Mouse (Mus musculus) retina, embryonic 14.5 days (tissue): ENCODE measurements around the gene Gm20219.
"Not testable (repeated sequence)": the region's sequence is repeated elsewhere in the genome, so short reads cannot be mapped to it uniquely, and the experiment has no call there.

Experiments used
- DNase-seq: peaks from one replicate; pipeline ENCODE4 v3.0.0-alpha.2; 2015; ENCODE audit warnings: low spot score

The Gm20219 gene

DNA sequence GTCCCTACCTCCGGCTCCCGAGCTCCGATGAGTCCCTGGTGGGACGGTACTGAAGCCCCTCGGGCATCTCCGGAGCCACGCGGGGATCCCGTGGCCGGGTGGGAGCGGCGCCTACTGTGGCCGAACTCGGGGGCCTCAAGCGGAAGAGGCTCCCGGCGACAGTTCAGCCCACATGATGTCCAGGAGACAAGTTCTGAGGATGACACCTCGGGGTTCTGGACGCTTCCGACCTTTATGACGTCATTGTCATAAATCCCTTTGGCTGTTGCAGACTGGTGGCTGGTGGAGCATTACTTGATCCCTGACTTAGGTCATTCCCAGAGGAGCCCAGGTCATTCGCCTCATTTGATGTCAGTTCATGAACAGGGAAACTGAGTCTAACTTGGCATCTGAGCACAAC lies 41.9 kb downstream of the Gm20219 start, which contains the start of gene Znrf4:
Gene Znrf4 (minus strand): TSS at position 122 of the 400 bp plus-strand sequence.
- DNase-seq: no peak

DNA sequence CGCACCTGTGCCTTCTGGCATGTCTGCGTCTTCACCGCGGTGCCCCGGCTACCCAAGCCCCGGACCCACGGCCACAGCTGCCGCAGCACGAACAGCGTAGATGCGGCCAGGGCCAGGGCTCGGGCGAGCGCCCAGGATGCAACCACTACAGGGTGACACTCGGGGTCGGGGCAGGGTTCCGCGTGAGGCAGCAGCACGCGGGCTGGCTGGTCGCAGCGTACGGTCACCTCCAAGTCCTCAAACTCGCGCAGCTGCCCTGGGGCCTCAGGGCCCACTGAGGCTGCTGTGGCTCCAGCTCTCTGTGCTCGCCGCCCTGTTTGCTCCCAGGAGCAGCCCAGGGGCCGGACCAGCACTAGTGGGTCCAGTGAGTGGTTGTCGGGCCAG lies 42.5 kb downstream of the Gm20219 start:
- no peak for DNase-seq

DNA sequence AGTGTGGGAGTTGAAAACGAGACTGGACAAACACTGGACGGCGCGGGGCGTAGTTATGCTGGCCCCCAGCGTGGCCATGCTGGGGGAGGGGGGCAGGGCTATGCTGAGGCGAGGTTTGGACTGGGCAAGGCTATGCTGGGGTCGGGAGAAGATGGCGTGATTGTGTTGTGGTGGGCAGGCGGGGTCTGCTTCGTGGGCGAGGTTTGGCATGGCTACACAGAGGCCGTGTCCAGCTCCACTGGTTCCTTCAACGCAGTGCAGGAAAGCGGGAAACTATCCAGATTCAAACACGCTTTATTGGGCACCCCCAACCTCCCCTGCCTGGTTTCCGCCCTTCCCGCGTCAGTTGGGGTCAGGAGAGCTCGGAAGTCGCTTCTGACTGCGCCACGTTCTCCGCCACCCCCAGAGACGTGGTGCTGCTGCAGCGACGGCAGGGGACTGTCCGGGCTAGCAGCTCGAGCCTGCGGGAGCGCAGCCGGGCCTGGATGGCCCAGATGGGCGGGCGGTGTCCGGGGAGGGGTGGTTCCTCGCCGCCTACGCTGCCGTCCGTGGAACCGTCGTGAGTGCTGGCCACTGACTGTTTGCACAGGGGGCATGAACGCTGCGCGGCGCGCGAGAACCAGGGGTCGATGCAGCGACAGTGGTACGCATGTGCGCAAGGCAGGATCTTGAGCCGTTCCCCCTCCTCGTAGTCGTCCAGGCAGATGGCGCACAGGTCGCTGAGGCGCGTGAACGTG lies 43.0 kb downstream of the Gm20219 start:
- DNase-seq: peak; percentile 59

DNA sequence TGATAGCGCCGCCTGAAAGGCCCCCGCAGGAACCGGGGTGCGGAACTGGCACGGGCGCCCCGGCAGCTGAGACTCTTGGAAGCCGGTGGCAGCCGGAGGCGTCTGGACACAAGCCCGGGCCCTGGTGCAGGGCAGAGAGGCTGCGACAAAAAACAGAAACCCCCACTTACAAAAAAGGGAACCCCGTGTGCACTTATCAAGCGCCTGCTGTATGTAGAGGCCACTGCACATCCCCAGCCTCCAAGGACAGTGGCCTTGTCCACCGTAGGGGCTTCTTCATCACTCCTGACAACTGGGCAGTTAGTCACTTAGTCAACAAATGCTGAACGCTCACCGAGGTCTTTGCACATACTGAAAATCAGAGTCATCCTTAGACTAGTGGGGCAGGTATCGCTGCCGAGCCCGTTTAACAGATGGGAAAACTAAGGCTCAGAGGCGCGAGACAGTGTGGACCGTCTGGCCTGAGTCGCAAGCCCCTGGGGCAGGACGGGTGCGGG lies 43.7 kb downstream of the Gm20219 start:
- no peak for DNase-seq

DNA sequence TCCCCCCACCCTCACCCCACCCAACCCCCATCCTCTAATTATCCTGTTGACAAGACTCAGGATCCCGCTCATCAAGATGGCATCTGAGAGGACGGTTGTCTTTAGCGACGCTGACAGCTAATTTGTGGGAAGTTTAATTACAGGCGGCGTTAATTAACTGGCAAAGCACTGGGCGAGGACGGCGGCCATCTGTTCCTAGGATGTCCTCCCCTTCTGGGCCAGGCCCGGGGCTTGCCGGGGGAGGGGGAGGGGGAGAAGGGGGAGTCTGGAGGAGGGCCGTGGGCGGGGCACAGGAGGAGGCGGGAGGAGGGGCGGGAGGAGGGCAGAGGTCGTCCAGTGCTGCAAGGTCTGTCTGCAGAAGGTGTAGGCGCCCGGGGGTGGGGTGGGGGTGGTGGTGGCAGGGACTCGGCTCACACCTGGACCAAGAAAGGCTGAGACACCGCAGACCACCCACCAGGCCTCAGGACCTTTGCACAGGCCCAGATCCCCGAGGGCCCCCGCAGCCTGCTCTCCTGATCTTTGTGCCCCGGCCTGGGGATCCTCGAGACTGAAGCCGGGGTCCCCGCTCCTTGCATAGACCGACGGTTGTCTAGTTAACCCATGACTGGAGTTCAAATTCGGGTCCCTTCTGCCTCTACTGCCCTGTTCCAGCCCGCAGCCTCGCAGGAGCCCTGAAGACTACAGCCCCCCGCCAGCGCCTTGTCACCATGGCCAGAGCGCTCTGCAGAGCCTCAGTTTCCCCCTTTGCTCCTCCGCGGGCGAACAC lies 44.3 kb downstream of the Gm20219 start:
- DNase-seq: peak; percentile 88

DNA sequence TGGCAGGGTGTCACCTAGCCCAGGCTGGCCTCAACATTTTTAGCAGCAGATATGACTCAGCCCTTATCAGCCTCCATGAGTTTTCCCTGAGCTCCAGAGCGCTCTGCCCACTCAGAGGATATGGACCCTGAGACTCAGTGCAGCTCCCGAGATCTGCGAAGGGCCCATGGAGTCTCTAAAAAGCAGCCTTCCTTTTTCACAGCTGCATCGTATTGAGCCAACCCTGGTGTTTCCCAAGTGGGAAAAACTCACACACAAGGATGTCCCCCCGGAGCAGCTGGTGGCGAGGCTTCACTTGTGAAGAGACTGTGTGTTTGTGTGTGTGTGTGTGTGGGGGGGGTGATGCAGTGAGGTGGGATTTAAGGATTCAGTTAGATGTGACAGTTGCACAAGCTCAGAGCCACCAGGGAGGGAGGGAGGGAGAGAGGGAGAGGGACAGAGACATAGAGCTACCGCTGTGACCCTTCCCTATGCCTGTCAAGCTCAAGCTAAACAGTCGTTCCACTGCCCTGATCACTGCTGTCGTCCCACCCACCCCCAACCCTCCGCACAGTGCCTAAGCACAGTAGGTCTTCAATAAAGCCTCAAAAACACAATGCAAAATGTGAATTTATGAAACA lies 45.1 kb downstream of the Gm20219 start:
- no peak for DNase-seq

DNA sequence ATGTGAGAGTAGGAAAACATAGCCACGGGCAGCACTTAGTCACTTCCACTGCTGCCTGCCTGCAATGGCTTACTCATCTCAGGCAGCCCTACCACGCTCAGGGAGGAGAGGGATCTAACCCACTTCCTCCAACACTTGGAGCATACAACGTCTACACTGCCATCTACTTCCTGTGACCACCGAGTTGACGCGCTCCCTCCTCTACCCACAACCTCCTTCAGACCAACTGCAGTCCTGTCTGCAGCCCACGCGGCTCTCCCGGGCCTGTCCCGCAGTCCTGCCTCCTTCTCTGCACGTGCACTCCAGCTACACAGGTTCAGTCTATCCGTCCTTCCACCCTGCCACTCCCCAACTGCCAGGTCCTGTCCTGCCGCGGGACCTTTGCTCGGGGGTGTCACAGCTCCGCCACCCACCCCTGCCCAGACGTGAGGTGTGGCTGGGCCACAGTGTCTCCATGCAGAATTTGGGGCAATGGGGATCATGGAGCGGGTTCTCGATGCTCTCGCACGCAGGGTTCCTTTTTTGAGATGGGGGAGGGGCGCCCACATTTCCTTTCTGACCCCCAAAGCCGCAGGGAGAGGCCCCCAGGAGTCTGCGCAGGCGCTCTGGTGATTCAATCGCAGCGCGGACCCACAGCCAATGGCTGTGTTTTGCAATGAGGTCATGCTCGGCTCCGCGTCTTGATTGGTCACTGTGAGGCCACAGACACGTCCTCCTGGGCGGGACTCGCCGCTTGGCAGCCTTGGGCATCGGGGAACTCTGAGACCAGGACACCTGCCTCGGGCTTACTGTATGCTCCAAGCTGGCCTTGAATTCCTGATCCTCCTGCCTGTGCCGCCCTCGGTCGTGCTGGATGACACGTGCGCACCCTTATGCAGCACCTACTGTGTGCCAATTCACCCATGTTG lies 46.8 kb downstream of the Gm20219 start:
- peak; percentile 97 for DNase-seq

DNA sequence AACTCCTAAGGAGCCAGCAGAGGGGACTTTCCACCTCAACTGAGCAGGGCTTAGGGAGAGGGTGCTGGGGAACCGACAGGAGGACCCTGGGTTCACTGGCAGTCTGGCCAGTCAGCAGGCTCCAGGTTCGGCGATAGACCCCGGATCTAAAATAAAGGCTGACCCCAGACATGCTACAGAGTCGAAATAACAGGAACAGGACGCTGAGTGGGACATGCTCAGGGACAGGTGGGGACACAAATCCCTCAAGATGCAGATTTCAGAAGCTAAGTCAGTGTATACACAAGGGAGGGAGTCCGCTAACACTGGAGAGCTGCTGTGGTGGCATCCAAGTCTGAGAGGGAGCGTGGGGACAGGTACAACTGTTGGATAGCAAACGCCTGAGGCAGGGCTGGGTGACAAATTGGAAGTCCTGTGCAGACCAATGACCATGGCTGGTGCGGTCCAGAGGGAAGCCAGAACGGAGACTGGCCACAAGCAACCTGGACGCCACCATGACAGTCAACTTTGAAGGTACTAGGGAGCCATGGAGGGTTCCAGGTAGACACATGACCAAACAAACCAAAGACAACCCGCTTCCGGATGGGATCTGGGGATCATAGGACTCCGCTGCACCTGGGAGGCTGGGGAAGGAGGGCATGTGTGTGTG lies 47.6 kb downstream of the Gm20219 start:
- DNase-seq: no peak

DNA sequence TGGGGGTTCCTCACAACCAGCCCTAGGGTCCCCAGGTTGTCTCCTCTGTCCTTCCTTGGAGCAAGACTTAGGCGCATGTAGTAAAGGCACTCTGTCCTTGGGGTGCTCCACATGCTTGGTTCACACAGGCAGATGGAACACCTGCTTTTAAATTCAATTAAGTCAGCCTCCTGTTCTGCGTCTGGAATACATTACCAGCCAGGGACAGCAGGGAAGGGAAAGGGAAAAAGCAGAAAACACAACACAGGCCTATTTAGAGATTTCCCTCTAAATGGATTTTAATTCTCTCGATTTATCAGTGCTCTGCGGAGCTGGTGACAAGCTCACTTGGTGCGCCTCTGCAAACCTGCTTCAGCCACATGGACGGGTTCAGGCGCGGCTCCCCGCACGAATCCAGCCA lies 48.8 kb downstream of the Gm20219 start:
- DNase-seq: no peak

DNA sequence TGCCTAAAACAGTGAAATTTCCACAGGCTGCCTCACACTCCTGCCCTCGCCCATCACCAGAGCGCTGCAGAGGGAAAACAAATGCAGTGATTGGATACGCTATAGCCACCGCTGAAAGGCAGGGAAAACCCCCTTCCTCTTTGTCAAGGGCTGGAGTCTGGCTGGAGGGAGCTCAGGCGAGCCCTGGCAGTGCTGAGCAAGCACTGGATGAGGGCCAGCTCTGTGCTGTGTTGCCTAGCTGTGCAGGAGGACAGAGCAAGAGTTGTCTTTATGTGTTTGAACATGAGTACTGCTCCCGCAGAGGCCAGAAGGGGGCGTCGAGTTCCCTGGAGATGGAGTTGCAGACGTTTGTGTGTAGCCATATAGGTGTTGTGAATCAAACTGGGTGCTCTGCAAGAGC lies 51.7 kb downstream of the Gm20219 start:
- DNase-seq: no peak

DNA sequence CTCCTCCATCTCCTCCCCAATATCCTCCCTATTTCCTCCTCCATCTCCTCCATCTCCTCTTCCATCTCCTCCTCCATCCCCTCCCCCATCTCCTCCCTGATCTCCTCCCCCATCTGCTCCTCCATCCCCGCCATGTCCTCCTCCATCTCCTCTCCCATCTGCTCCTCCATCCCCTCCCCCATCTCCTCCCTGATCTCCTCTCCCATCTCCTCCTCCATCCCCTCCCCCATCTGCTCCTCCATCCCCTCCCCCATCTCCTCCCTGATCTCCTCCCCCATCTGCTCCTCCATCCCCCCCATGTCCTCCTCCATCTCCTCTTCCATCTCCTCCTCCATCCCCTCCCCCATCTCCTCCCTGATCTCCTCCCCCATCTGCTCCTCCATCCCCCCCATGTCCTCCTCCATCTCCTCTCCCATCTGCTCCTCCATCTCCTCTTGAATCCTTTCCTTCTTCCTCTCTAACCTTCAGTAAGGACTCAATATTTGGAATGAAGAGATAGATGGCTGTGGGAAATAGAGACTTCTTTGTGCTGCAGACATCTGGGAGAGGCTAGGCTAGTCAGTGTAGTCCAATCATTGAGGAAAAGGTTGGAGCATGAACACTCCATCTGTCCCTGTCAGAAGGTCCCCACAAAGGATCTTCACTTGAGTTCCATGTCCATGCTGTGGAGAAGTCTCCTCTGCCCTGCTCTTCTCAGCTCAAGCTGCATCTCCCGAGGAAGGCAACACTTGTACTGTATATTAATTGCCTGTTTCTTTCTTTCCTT lies 52.4 kb downstream of the Gm20219 start:
- DNase-seq: not testable (repeated sequence)
